Mouse (Mus musculus): Measurements from ENCODE around the gene Prrx1. TPM values are rescaled to one million over a fixed set of nuclear protein-coding genes. Genes with fewer than 3 reads are reported as not detected.

Prrx1 gene
- polyA plus RNA-seq, 1 experiment from 2014 or later, result 11.1 TPM

DNA sequence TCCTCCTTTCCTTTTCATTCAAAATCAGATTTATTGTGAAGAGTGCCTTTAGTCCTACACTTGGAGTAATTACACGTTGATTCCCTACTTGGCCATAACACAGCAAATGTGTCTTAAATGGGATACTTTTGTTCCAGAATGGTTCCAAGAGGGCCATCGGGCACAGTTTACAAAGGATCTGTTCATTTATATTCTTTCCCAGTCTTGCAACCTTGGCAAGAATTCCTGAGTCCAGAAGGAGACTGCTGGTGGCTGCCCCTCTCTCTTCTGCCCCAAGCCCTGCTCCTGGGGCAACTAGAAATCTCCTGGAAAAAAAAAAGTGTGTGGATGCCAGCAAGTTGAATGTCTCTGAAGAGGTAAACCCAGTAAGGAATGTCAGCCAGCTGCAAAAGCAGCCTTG is 56.2 kb downstream of the Prrx1 start:
- ATAC-seq (replicated peaks; ENCODE audit: extremely low read depth, insufficient read depth, low FRiP score), result no peak
- 74% methylated on average over 2 of the region's 2 CpGs for WGBS
- no peak overlapping the region for H3K27ac ChIP-seq (ENCODE audit: low read length)

DNA sequence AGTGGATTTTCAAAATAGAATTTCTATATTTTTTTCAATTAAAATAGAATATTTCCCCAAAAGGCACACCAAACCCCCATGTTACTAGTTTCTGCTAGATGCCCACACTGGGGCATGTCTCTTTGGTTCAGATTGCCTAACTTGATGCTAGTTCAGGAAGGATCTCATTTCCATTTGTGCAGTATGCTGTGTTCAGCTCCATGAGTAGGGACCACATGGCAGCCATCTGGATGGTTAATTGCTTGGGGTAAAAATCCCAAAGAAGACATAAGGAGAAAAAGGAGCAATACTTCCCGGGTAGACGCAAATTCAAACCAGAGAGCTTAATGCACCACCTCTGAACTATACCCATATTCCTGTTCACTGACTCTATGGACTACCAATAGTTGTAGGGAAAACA is 57.6 kb downstream of the Prrx1 start:
- Histone ChIP-seq H3K27ac (ENCODE audit: low read length) (no peak overlapping the region), H3K4me2 (ENCODE audit: low read depth, low read length) (no peak overlapping the region), H3K9ac (ENCODE audit: low read length) (no peak overlapping the region), H3K4me3 (ENCODE audit: low read length) (no peak overlapping the region), H3K27me3 (ENCODE audit: control insufficient read depth, insufficient read depth, low read length) (no peaks in the 10 kb centered on the region), H3K4me1 (ENCODE audit: control insufficient read depth, insufficient read depth, low read length) (no peaks in the 10 kb centered on the region), H3K36me3 (ENCODE audit: control insufficient read depth, insufficient read depth) (no peaks in the 10 kb centered on the region), H3K9me3 (replicated peaks; ENCODE audit: control insufficient read depth, low read length) (no peaks in the 10 kb centered on the region)
- WGBS, result 94% methylated on average over 2 of the region's 2 CpGs
- ATAC-seq (replicated peaks; ENCODE audit: extremely low read depth, insufficient read depth, low FRiP score), result no peak

More for the DNA sequence above, 56.2 kb downstream of the Prrx1 start:
- Histone ChIP-seq H3K4me2 (ENCODE audit: low read depth, low read length) (no peak overlapping the region), H3K9me3 (replicated peaks; ENCODE audit: control insufficient read depth, low read length) (no peaks in the 10 kb centered on the region), H3K4me1 (ENCODE audit: control insufficient read depth, insufficient read depth, low read length) (no peaks in the 10 kb centered on the region), H3K9ac (ENCODE audit: low read length) (no peak overlapping the region), H3K36me3 (ENCODE audit: control insufficient read depth, insufficient read depth) (no peaks in the 10 kb centered on the region), H3K27me3 (ENCODE audit: control insufficient read depth, insufficient read depth, low read length) (no peaks in the 10 kb centered on the region), H3K4me3 (ENCODE audit: low read length) (no peak overlapping the region)

DNA sequence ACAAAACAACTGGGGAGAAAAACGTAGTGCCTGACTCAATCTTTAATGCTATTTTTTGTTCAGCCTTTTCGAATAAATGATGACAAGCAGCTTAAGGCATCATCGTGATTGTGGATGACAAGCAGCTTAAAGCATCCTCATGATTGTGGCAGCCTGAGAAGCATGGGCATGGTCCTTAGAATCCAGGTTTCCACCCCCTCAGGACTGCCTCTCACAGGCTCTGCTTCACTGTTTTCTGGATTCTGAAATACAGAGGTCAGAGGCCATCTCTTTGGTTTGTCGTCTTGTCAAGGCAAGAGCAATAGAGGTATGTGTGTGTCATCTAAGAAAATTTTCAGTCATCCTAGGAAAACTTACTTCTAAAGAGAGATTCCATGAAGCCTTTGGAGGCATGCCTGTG is 60.7 kb downstream of the Prrx1 start:
- ATAC-seq (replicated peaks; ENCODE audit: extremely low read depth, insufficient read depth, low FRiP score), result no peak
- Histone ChIP-seq H3K4me2 (ENCODE audit: low read depth, low read length) (no peak overlapping the region), H3K9ac (ENCODE audit: low read length) (no peak overlapping the region), H3K4me3 (ENCODE audit: low read length) (no peak overlapping the region), H3K9me3 (replicated peaks; ENCODE audit: control insufficient read depth, low read length) (no peaks in the 10 kb centered on the region), H3K27me3 (ENCODE audit: control insufficient read depth, insufficient read depth, low read length) (no peaks in the 10 kb centered on the region), H3K4me1 (ENCODE audit: control insufficient read depth, insufficient read depth, low read length) (no peaks in the 10 kb centered on the region), H3K36me3 (ENCODE audit: control insufficient read depth, insufficient read depth) (no peaks in the 10 kb centered on the region), H3K27ac (ENCODE audit: low read length) (no peak overlapping the region)
- WGBS, result 73% methylated on average over 4 of the region's 4 CpGs

DNA sequence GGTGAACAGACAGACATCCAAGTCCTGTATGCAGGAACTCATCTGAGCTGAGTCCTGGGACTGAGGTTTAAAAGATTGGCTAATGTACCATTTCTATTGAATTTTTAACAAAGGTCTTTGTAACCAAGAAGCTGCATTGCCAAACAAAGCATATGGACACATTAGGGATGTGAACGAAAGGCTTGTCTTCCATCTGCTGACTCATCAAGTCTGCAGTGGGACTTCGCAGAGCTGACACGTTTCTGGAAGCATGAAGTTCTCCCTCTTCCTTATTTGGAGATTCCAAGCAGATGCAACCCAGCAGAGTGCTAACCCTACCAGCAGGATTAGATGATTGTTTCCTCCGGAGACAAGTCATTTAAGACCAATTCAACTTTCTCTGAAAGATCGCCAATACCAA is 61.2 kb downstream of the Prrx1 start:
- 72% methylated on average over 5 of the region's 5 CpGs for WGBS
- Histone ChIP-seq H3K4me1 (ENCODE audit: control insufficient read depth, insufficient read depth, low read length) (no peaks in the 10 kb centered on the region), H3K36me3 (ENCODE audit: control insufficient read depth, insufficient read depth) (no peaks in the 10 kb centered on the region), H3K27ac (ENCODE audit: low read length) (no peak overlapping the region), H3K27me3 (ENCODE audit: control insufficient read depth, insufficient read depth, low read length) (no peaks in the 10 kb centered on the region), H3K4me3 (ENCODE audit: low read length) (no peak overlapping the region), H3K9ac (ENCODE audit: low read length) (no peak overlapping the region), H3K4me2 (ENCODE audit: low read depth, low read length) (no peak overlapping the region), H3K9me3 (replicated peaks; ENCODE audit: control insufficient read depth, low read length) (no peaks in the 10 kb centered on the region)
- ATAC-seq (replicated peaks; ENCODE audit: extremely low read depth, insufficient read depth, low FRiP score), result no peak

DNA sequence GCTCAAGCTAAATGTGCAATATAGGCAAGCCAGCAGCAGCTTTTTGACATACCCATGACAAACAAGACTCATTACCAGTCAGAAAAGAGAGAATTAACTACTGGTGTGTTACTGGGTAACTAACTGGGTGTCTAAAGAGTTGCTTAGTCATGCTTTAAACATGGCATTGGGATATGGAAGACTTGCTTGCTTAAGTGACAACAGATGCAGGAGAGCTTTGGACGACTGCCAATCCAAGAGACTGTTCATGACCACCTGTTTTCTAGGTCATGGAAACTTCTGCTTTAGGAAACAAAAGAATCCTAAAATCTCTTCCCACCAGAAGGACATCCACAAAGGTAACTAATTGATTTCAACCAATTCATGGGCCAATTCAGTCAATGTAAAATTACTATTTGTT is 61.7 kb downstream of the Prrx1 start:
- no peak overlapping the region for H3K9ac ChIP-seq (ENCODE audit: low read length)
- no peaks in the 10 kb centered on the region for H3K27me3 ChIP-seq (ENCODE audit: control insufficient read depth, insufficient read depth, low read length)
- H3K4me1 ChIP-seq (ENCODE audit: control insufficient read depth, insufficient read depth, low read length), result no peaks in the 10 kb centered on the region
- 52% methylated on average over 1 of the region's 1 CpGs for WGBS
- H3K27ac ChIP-seq (ENCODE audit: low read length), result no peak overlapping the region
- ATAC-seq (replicated peaks; ENCODE audit: extremely low read depth, insufficient read depth, low FRiP score), result no peak
- no peak overlapping the region for H3K4me3 ChIP-seq (ENCODE audit: low read length)
- no peak overlapping the region for H3K4me2 ChIP-seq (ENCODE audit: low read depth, low read length)
- H3K36me3 ChIP-seq (ENCODE audit: control insufficient read depth, insufficient read depth), result no peaks in the 10 kb centered on the region
- H3K9me3 ChIP-seq (replicated peaks; ENCODE audit: control insufficient read depth, low read length), result no peaks in the 10 kb centered on the region

DNA sequence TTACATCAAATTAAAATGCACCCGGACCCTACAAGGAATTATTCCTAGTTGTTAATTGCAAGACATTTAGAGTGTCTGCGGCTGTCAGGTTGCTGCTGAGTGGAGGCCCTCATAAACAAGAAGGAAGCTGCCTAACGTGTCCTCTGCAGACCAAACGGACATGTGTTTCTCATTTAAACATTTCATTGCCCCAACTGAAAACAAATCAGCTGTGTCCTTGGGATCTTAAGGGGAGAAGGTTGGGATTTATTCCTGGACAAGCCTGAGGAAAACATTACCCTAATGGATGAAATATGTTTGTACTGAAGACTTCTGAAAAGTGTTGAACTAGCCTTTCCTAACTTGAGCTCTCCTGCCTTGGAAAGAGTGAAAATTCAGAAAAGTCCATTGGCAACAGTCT is 74.6 kb downstream of the Prrx1 start:
- Histone ChIP-seq H3K9ac (ENCODE audit: low read length) (no peak overlapping the region), H3K9me3 (replicated peaks; ENCODE audit: control insufficient read depth, low read length) (no peaks in the 10 kb centered on the region), H3K27me3 (ENCODE audit: control insufficient read depth, insufficient read depth, low read length) (no peaks in the 10 kb centered on the region), H3K36me3 (ENCODE audit: control insufficient read depth, insufficient read depth) (no peaks in the 10 kb centered on the region), H3K4me2 (ENCODE audit: low read depth, low read length) (no peak overlapping the region), H3K4me1 (ENCODE audit: control insufficient read depth, insufficient read depth, low read length) (no peaks in the 10 kb centered on the region), H3K4me3 (ENCODE audit: low read length) (no peak overlapping the region), H3K27ac (ENCODE audit: low read length) (no peak overlapping the region)
- 70% methylated on average over 4 of the region's 4 CpGs for WGBS
- ATAC-seq (replicated peaks; ENCODE audit: extremely low read depth, insufficient read depth, low FRiP score), result no peak

DNA sequence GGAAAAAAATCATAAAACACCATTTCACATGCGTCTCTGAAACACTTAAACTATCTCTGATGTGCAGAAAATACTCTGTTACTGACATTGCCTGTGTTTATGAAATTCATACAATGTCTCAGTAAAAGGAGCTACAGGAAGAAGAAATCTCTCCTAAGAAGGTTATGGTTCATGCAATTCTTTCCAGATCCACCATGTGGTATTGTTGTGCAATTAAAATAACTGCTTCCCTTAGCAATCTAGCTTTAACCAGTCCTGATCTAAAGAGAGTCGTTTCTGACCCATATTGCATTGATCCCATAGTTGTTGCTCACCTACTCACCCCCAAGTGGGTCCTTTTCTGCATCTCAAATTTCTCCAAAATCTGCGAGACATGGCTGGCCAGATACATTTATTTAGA is 82.3 kb downstream of the Prrx1 start:
- no peaks in the 10 kb centered on the region for H3K27me3 ChIP-seq (ENCODE audit: control insufficient read depth, insufficient read depth, low read length)
- ATAC-seq (replicated peaks; ENCODE audit: extremely low read depth, insufficient read depth, low FRiP score), result no peak
- H3K9me3 ChIP-seq (replicated peaks; ENCODE audit: control insufficient read depth, low read length), result peaks cover 4% of the 10 kb centered on the region; the same call in 1 of the 2 replicates
- H3K9ac ChIP-seq (ENCODE audit: low read length), result no peak overlapping the region
- no peaks in the 10 kb centered on the region for H3K36me3 ChIP-seq (ENCODE audit: control insufficient read depth, insufficient read depth)
- 63% methylated on average over 3 of the region's 3 CpGs for WGBS
- H3K4me1 ChIP-seq (ENCODE audit: control insufficient read depth, insufficient read depth, low read length), result no peaks in the 10 kb centered on the region
- H3K4me3 ChIP-seq (ENCODE audit: low read length), result no peak overlapping the region
- H3K27ac ChIP-seq (ENCODE audit: low read length), result no peak overlapping the region
- no peak overlapping the region for H3K4me2 ChIP-seq (ENCODE audit: low read depth, low read length)

DNA sequence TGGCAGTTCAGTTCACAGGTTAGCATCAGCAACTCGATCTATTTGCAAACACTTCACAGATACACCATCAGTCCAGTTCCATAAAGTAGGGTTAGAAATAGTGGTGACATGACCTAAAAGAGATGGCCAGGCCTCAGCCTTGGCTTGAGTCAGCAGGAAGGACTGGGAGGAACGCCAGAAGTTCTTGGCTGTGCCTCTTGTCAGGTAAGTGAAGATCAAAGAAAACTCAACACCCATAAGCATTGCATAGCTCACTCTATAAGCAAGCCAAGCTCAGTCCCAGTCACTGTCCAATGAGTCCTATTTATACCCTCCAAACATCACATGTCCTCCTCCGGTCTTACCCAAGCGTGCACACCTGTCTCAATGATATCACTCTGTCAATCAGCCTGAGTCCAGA is 87.2 kb downstream of the Prrx1 start:
- Histone ChIP-seq H3K27me3 (ENCODE audit: control insufficient read depth, insufficient read depth, low read length) (no peaks in the 10 kb centered on the region), H3K36me3 (ENCODE audit: control insufficient read depth, insufficient read depth) (no peaks in the 10 kb centered on the region), H3K4me1 (ENCODE audit: control insufficient read depth, insufficient read depth, low read length) (no peaks in the 10 kb centered on the region), H3K9ac (ENCODE audit: low read length) (no peak overlapping the region), H3K4me3 (ENCODE audit: low read length) (no peak overlapping the region), H3K27ac (ENCODE audit: low read length) (no peak overlapping the region), H3K4me2 (ENCODE audit: low read depth, low read length) (no peak overlapping the region), H3K9me3 (replicated peaks; ENCODE audit: control insufficient read depth, low read length) (peaks cover 4% of the 10 kb centered on the region; the same call in 1 of the 2 replicates)
- no peak for ATAC-seq (replicated peaks; ENCODE audit: extremely low read depth, insufficient read depth, low FRiP score)
- 64% methylated on average over 4 of the region's 4 CpGs for WGBS

DNA sequence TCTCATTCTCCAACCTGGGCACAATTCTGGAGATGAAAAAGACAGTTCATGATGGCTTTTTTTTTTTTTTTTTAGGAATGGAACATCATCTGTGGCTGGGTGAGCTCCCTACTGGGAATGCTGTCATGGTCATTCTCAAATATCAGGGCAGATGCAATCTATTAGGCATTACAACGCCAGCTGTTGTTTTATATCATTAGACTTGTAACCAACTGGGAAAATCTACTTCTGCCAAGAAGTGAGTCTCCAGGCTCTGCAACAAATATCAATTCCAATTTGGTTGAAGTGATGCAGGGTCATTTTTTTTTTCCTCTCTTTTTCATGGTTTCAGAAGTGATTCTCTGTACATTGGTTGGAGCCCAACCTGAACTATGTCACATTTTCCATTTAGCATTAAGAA is 91.7 kb downstream of the Prrx1 start:
- Histone ChIP-seq H3K27me3 (ENCODE audit: control insufficient read depth, insufficient read depth, low read length) (no peaks in the 10 kb centered on the region), H3K4me1 (ENCODE audit: control insufficient read depth, insufficient read depth, low read length) (no peaks in the 10 kb centered on the region), H3K27ac (ENCODE audit: low read length) (no peak overlapping the region), H3K9ac (ENCODE audit: low read length) (no peak overlapping the region), H3K4me2 (ENCODE audit: low read depth, low read length) (no peak overlapping the region), H3K4me3 (ENCODE audit: low read length) (no peak overlapping the region), H3K36me3 (ENCODE audit: control insufficient read depth, insufficient read depth) (no peaks in the 10 kb centered on the region), H3K9me3 (replicated peaks; ENCODE audit: control insufficient read depth, low read length) (no peaks in the 10 kb centered on the region)
- 83% methylated on average over 1 of the region's 1 CpGs for WGBS
- ATAC-seq (replicated peaks; ENCODE audit: extremely low read depth, insufficient read depth, low FRiP score), result no peak
